Mouse (Mus musculus) heart, embryonic 14.5 days (tissue): ENCODE measurements around the gene Trip10. TPM values are rescaled to one million over a fixed set of nuclear protein-coding genes. Genes with fewer than 3 reads are reported as not detected.

ENCODE experiments used
- ATAC-seq: fragments of 200-750 bp; cut with Nextera tagmentation; 2 replicates; pipeline ENCODE4 v1.8.0; 2017; ENCODE audit warnings: low read depth, moderate TSS enrichment; ENCODE audit not compliant: insufficient number of reproducible peaks, insufficient read depth, low FRiP score
- H3K27ac ChIP-seq, 2 experiments: fragments of 200-500 bp in 1 of 2; fragments of 300-500 bp in 1 of 2; sonication (generic) in 1 of 2; replicated peaks in 1 of 2; 2 replicates each; pipeline ENCODE4 v1.5.1; 2012 to 2014; ENCODE audit warnings: low read depth in 2 of 2, low read length in 2 of 2, control low read depth in 1 of 2, mild to moderate bottlenecking in 1 of 2, mixed read lengths in 1 of 2; ENCODE audit not compliant: control insufficient read depth in 1 of 2, insufficient read depth in 1 of 2
- H3K27me3 ChIP-seq: fragments of 300-500 bp; sonication (generic); 2 replicates; pipeline ENCODE4 v1.6.1; 2014; ENCODE audit warnings: mild to moderate bottlenecking, low read length, control low read depth; ENCODE audit not compliant: control insufficient read depth, insufficient read depth
- H3K36me3 ChIP-seq: fragments of 300-500 bp; sonication (generic); 2 replicates; pipeline ENCODE4 v1.6.1; 2014; ENCODE audit warnings: mild to moderate bottlenecking, control low read depth, low read length, mixed read lengths; ENCODE audit not compliant: control insufficient read depth, insufficient read depth
- H3K4me1 ChIP-seq, 2 experiments: fragments of 200-500 bp in 1 of 2; fragments of 300-500 bp in 1 of 2; sonication (generic) in 1 of 2; 2 replicates each; pipeline ENCODE4 v1.6.1; 2012 to 2014; ENCODE audit warnings: low read length in 2 of 2, control low read depth in 1 of 2, mixed read lengths in 1 of 2; ENCODE audit not compliant: control insufficient read depth in 2 of 2, insufficient read depth in 2 of 2
- H3K4me2 ChIP-seq: fragments of 300-500 bp; sonication (generic); 2 replicates; pipeline ENCODE4 v1.6.1; 2014; ENCODE audit warnings: mild to moderate bottlenecking, low read length
- H3K4me3 ChIP-seq, 2 experiments: fragments of 200-500 bp in 1 of 2; fragments of 300-500 bp in 1 of 2; sonication (generic) in 1 of 2; 2 replicates each; pipeline ENCODE4 v1.5.1; 2012 to 2014; ENCODE audit warnings: low read length in 2 of 2, mild to moderate bottlenecking in 2 of 2, control low read depth in 1 of 2, low read depth in 1 of 2, moderate library complexity in 1 of 2; ENCODE audit not compliant: control insufficient read depth in 1 of 2, insufficient read depth in 1 of 2
- H3K9ac ChIP-seq: fragments of 300-500 bp; sonication (generic); 2 replicates; pipeline ENCODE4 v1.6.1; 2014; ENCODE audit warnings: mild to moderate bottlenecking, low read length
- H3K9me3 ChIP-seq: fragments of 300-500 bp; sonication (generic); 2 replicates; pipeline ENCODE4 v1.6.1; 2016; ENCODE audit warnings: low read length, control low read depth; ENCODE audit not compliant: control insufficient read depth
- WGBS: fragments of 180-500 bp; shearing (Covaris S2); extraction: QIAGEN DNeasy Blood & Tissue Kit; methylation state at CpG from one replicate; pipeline ENCODE4 v1.1.7; 2014; 5-methylcytosine and 5-hydroxymethylcytosine counted together
- polyA plus RNA-seq: library from polyadenylated mRNA; unstranded; fragments of >200 nt; fragmentation: Nextera tagmentation; extraction: Ambion mirVana; gene quantifications from 2 replicates; pipeline ENCODE4 v1.2.1, GENCODE M21; 2014

The Trip10 gene
- polyA plus RNA-seq, 1 experiment from 2014 or later: 33.0 TPM

DNA sequence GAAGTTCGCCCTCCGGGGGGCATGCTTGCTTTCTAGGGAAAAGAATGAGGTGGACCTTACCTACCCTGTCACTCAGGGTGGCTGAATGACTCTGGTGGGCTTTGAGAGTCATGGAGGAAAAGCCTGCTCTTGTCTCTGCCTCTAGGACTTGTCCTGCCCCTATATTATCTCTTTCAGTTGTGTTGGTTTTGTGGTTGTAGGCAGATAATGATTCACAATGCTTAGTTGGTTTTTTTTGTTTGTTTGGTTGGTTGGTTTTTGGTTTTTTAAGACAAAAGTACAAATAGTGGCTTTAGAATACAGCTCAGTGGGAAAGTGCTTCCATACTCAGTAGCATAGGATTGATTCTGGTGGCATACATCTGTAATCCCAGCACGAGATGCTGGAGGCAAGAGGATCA, 20.4 kb upstream of the Trip10 start:
- no peaks in the 10 kb centered on the region; a peak in 1 of 4 replicates for H3K4me1 ChIP-seq
- no peak overlapping the region for H3K4me3 ChIP-seq
- no peak overlapping the region for H3K27ac ChIP-seq
- WGBS: 71% methylated on average over 3 of the region's 3 CpGs
- ATAC-seq: no peak
- H3K27me3 ChIP-seq: peaks cover 18% of the 10 kb centered on the region
- no peaks in the 10 kb centered on the region for H3K36me3 ChIP-seq
- no peak overlapping the region for H3K4me2 ChIP-seq
- H3K9me3 ChIP-seq: no peaks in the 10 kb centered on the region
- H3K9ac ChIP-seq: no peak overlapping the region

DNA sequence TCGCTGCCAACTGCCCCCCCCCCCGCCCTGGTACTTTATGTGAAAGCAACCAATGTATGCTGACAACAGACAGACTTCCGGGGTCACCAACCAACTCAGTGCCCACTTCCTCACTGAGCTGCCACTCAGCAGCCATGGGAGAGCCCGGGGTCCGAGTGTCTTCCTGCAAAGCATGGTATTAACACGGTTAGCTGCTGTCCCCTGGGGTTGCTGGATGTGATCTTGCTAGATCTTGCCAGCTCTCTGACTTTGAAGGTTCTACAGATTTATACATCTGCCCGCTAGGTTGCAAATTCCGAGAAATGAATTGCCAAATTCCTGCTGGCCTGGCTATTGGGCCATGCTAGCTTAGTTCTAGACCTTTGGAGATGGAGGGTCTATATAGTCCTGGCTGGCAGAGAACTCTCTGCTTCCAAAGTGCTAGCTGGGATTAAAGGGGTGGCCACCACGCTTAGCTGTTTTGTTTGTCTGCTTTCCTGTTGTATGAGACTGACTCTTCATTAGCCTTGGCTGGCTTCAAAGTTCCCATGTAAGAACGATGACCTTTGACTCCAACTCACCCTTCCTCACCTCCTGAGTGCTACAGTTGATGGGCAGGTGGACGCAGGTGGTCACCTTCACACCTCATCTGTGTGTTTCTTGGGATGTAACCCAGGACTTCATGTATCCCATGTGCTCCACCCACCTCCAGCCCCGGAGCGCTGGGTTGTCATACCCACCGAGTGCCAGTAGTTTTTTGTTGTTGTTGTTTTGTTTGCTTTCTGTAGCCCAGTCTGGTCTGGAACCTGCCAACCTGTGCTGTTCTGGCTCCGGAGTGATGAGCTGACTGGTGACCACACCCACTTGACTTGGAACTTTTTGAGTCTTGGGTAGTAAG, 19.2 kb upstream of the Trip10 start:
- Histone ChIP-seq H3K4me3 (no peak overlapping the region), H3K4me1 (no peaks in the 10 kb centered on the region; a peak in 1 of 4 replicates), H3K27me3 (peaks cover 8% of the 10 kb centered on the region; the same call in 1 of the 2 replicates), H3K27ac (no peak overlapping the region), H3K4me2 (no peak overlapping the region), H3K9ac (no peak overlapping the region), H3K9me3 (no peaks in the 10 kb centered on the region), H3K36me3 (peaks cover 9% of the 10 kb centered on the region)
- WGBS: 71% methylated on average over 15 of the region's 15 CpGs
- ATAC-seq: no peak

DNA sequence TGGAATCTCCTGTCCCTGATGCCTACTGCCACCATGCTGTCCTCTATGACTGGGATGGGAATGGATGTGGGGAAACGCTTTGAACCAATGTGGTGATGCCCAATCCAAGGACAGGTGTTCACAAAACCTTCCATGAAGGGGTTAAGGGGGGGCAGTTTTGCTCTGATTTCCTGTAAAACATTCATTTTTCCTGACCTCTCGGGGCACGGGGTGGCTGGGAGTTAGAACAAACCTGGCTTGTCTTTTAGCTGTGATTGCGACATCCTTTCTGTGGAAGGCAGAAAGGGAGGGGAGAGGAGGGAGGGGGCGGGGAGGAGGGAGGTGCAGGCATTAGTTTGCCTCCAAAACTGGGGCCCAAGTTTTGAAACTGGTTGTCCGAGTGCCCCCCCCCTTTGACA, 18.5 kb upstream of the Trip10 start:
- Histone ChIP-seq H3K9me3 (no peaks in the 10 kb centered on the region), H3K4me2 (no peak overlapping the region), H3K4me1 (no peaks in the 10 kb centered on the region; a peak in 1 of 4 replicates), H3K36me3 (peaks cover 15% of the 10 kb centered on the region), H3K9ac (no peak overlapping the region), H3K4me3 (no peak overlapping the region), H3K27me3 (peaks cover 1% of the 10 kb centered on the region; the same call in 1 of the 2 replicates), H3K27ac (no peak overlapping the region)
- ATAC-seq: no peak
- 60% methylated on average over 6 of the region's 6 CpGs for WGBS

DNA sequence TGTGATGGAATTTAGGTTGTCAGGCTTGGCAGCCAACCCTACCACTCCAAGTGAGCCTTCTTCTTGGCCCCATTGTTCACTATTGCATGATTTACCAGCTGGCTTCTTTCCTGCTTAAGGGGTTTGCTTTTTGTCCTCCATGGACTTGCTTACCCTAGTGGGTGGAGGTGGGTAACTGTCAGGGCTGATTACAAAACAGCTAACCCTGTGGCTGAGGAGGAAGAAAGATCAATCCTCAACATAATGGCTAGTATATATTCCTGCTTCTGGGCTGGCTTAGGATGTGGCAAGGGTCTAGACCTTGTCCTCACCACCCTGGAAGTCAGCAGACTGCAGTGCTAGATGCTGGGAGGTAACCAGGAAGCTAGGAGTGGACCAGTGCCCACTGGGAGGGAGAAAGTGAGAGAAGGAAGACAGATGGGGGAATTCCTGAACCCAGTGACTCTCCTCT, 17.9 kb upstream of the Trip10 start:
- peaks cover 21% of the 10 kb centered on the region for H3K36me3 ChIP-seq
- H3K9ac ChIP-seq: no peak overlapping the region
- ATAC-seq: no peak
- H3K9me3 ChIP-seq: no peaks in the 10 kb centered on the region
- H3K27me3 ChIP-seq: no peaks in the 10 kb centered on the region
- H3K4me3 ChIP-seq: no peak overlapping the region
- H3K4me2 ChIP-seq: no peak overlapping the region
- H3K4me1 ChIP-seq: no peaks in the 10 kb centered on the region; a peak in 1 of 4 replicates
- no peak overlapping the region for H3K27ac ChIP-seq

DNA sequence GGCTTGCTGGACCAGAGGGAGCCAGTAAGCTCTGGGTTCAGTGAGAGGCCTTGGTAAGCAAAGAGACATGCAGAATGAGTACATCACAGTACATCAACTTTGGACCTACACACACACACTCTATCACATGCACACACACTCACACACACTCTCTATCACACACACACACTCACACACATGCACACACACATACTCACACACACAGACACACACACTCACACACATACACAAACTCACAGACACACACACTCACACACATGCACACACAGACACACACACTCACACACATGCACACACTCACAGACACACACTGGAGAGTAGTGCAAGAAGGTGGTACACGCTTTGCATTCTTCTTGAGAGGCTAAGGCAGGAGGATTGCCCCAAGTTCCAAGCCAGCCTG, 17.1 kb upstream of the Trip10 start:
- Histone ChIP-seq H3K9me3 (no peaks in the 10 kb centered on the region), H3K4me2 (no peak overlapping the region), H3K27ac (no peak overlapping the region), H3K4me1 (no peaks in the 10 kb centered on the region), H3K36me3 (peaks cover 29% of the 10 kb centered on the region), H3K9ac (no peak overlapping the region), H3K4me3 (no peak overlapping the region), H3K27me3 (no peaks in the 10 kb centered on the region)
- ATAC-seq: no peak
- 78% methylated on average over 1 of the region's 1 CpGs for WGBS

DNA sequence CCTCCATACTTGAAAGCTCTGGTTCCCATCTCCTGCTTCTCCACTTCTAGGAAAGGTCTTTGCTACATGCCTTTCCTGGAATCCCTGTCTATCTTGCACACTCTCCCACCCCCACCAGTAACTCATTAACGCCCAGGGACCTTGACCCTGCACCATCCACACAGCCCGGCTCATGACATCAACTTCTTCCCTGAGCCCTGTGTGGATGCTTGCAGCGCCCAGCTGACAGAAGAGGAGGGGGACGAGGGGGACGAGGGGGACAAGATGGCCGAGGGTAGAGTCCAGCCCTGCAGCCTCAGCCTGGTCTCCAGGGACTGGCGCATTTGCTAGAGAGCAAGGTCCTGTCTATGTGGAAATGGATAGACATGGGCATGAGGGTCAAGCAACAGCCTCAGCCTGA, 16.2 kb upstream of the Trip10 start:
- Histone ChIP-seq H3K4me1 (no peaks in the 10 kb centered on the region), H3K9me3 (no peaks in the 10 kb centered on the region), H3K27me3 (no peaks in the 10 kb centered on the region), H3K9ac (no peak overlapping the region), H3K4me3 (no peak overlapping the region), H3K4me2 (no peak overlapping the region), H3K36me3 (peaks cover 38% of the 10 kb centered on the region), H3K27ac (no peak overlapping the region)
- ATAC-seq: no peak
- 43% methylated on average over 7 of the region's 7 CpGs for WGBS

DNA sequence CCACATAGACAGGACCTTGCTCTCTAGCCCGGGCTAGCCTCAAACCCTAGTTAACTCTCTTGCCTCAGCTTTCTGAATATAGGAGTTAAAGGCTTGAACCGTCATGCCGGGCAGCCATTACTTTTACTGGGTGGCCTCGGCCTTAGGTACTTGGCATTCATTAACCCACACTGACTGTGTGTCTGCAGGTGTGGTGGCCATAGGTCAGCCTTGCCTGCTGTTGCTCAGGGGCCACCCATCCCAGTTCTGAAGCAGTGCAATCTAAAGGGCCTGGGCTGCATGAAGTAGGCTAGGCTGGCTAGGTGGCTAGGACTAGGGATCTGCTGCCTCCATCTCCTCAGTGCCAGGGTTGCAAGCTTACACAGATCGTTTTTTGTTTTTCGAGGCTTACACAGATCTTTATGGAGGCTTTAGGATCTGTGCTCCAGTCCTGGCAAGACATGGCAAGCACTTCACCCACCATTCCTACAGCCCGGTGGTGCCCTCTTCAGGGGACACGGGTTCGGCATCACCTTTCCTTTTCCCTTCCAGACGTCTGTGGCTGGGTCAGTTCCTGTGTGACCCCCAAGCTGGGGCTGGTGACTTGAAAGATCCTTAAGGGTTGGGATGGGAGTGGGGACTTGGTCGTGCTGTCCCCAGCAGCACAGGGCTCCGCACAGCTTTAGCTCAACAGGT, 14.9 kb upstream of the Trip10 start:
- Histone ChIP-seq H3K27me3 (no peaks in the 10 kb centered on the region), H3K4me2 (no peak overlapping the region), H3K4me1 (no peaks in the 10 kb centered on the region), H3K36me3 (peaks cover 40% of the 10 kb centered on the region), H3K4me3 (no peak overlapping the region), H3K27ac (no peak overlapping the region), H3K9me3 (no peaks in the 10 kb centered on the region), H3K9ac (no peak overlapping the region)
- ATAC-seq: no peak
- 82% methylated on average over 12 of the region's 12 CpGs for WGBS
